Mouse (Mus musculus) heart, embryonic 10.5 days (tissue): ENCODE results near the gene Prkch. TPM values are rescaled to one million over a fixed set of nuclear protein-coding genes. Genes with fewer than 3 reads are reported as not detected.
"Not testable (repeated sequence)": the region's sequence is repeated elsewhere in the genome, so short reads cannot be mapped to it uniquely, and the experiment has no call there.

Experiments
- DNase-seq: peaks from one replicate; pipeline ENCODE4 v3.0.0-alpha.2; 2017; ENCODE audit warnings: low spot score
- H3K27ac ChIP-seq: fragments of 300-500 bp; sonication (generic); 2 replicates; pipeline ENCODE4 v1.5.1; 2016; ENCODE audit warnings: mild to moderate bottlenecking
- H3K27me3 ChIP-seq: fragments of 300-500 bp; sonication (generic); 2 replicates; pipeline ENCODE4 v1.6.1; 2016; ENCODE audit warnings: mild to moderate bottlenecking; ENCODE audit not compliant: poor library complexity, insufficient read depth, severe bottlenecking
- H3K36me3 ChIP-seq: fragments of 300-500 bp; sonication (generic); 2 replicates; pipeline ENCODE4 v1.6.1; 2016; ENCODE audit warnings: mild to moderate bottlenecking, moderate library complexity
- H3K4me1 ChIP-seq: fragments of 300-500 bp; sonication (generic); 2 replicates; pipeline ENCODE4 v1.6.1; 2016; ENCODE audit warnings: mild to moderate bottlenecking
- H3K4me3 ChIP-seq: fragments of 300-500 bp; sonication (generic); 2 replicates; pipeline ENCODE4 v1.5.1; 2016; ENCODE audit warnings: mild to moderate bottlenecking, moderate library complexity
- H3K9me3 ChIP-seq: fragments of 300-500 bp; sonication (generic); 2 replicates; pipeline ENCODE4 v1.6.1; 2016; ENCODE audit warnings: mild to moderate bottlenecking, moderate library complexity
- WGBS: fragments of 180-500 bp; shearing (Covaris S2); methylation state at CpG from one replicate; pipeline ENCODE4 v1.1.7; 2016; 5-methylcytosine and 5-hydroxymethylcytosine counted together
- polyA plus RNA-seq: library from polyadenylated mRNA; unstranded; fragments of >200 nt; fragmentation: Nextera tagmentation; extraction: Ambion mirVana; gene quantifications from 2 replicates; pipeline ENCODE4 v1.2.1, GENCODE M21; 2016

Gene Prkch
- 15.8 and 16.9 TPM in 2 replicates for polyA plus RNA-seq

DNA sequence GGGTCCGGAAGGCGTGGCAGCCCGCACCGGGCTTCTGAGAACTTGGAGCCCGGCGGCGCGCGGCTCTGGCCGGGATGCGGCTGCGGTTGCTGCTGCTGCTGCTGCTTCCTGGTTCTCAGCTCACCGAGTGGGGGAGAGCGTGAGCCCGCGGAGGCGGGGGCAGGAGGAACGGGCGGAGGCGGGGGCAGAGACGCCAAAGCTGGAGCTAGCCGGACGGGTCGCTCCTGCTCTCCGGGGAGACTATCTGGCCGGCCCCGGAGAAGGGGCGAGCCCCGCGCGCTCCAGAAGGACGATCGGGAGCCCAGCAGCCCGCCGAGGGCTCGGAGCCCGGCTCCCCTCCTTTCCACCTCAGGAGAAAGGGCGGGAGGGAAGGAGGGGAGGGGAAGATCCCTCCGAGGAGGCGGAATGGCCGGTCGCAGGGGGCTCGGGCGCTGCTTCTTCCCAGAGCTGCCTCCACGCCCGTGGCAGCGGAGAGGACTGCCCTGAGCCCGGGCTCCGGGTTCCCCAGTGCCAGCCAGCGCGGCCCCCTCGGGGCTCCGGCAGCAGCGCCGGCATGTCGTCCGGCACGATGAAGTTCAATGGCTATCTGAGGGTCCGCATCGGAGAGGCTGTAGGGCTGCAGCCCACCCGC, at the start of gene Prkch:
Prkch (plus strand) TSS at position 187 of the 631 bp plus-strand sequence.
- WGBS = 0% methylated on average over 58 of the region's 61 CpGs
- H3K4me3 ChIP-seq = peak within 1 kb of the TSS; percentile 80
- peak; percentile 89 for DNase-seq
- H3K27ac ChIP-seq = peak within 1 kb of the TSS; percentile 91
- no peaks in the 10 kb centered on the region for H3K9me3 ChIP-seq
- H3K36me3 ChIP-seq = no peaks in the 10 kb centered on the region
- H3K4me1 ChIP-seq = peaks cover 12% of the 10 kb centered on the region
- H3K27me3 ChIP-seq = peaks cover 36% of the 10 kb centered on the region

DNA sequence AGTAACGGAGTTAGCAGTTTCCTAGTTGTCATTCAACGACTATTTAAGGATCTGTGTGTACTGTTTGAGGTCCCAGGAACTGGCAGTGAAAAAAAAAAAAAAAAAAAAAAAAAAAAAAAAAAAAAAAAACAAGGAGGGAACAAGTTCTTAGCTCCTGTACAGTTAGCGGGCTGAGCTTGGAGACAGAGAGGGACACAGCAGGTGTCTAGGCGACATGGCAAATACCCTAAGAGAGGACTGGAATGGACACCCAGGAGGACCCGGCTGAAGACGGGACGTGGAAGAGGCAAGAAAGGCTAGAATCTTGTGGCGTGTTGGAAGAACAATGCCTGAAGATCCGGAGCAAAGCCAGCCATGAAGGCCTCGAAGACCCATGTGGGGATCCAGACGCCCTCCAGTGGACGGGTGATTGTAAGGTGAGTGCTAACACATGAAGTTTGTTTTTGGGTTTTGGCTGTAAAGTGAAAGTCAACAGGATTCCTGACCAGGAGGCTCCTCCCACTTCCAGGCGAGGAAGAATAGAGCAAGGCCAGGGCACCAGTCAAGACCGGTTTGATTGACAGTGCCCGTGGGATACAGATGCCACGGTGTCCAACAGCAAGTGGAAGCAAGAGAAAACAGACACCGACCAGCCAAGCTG, 47.0 kb upstream of the Prkch start:
- Histone ChIP-seq H3K27ac (peak overlapping the region; percentile 67; the same call in 1 of the 2 replicates), H3K9me3 (no peaks in the 10 kb centered on the region), H3K27me3 (peaks cover 14% of the 10 kb centered on the region; the same call in 1 of the 2 replicates), H3K36me3 (no peaks in the 10 kb centered on the region), H3K4me1 (peaks cover 6% of the 10 kb centered on the region; the same call in 1 of the 2 replicates), H3K4me3 (peak overlapping the region; percentile 46)
- no peak for DNase-seq
- WGBS = 20% methylated on average over 17 of the region's 17 CpGs

DNA sequence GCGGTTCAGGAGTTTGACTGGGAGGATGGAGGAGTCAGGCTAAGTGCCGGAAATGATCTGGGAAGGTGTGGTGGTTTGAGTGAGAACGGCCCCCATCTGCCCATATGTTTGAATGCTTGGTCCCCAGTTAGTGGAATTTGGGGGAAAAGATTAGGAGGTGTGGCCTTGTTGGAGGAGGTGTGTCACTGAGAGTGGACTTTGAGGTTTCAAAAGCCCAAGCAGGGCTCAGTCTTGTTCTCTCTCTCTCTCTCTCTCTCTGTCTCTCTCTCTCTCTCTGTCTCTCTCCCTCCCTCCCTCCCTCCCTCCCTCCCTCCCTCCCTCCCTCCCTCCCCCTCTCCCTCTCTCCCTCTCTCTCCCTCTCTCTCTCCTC, 46.5 kb upstream of the Prkch start:
- H3K36me3 ChIP-seq, H3K4me1 ChIP-seq, DNase-seq, H3K27ac ChIP-seq, H3K9me3 ChIP-seq: not testable (repeated sequence)
- 28% methylated on average over 3 of the region's 3 CpGs for WGBS
- Histone ChIP-seq H3K27me3 (peaks cover 19% of the 10 kb centered on the region), H3K4me3 (peak overlapping the region; percentile 46)

DNA sequence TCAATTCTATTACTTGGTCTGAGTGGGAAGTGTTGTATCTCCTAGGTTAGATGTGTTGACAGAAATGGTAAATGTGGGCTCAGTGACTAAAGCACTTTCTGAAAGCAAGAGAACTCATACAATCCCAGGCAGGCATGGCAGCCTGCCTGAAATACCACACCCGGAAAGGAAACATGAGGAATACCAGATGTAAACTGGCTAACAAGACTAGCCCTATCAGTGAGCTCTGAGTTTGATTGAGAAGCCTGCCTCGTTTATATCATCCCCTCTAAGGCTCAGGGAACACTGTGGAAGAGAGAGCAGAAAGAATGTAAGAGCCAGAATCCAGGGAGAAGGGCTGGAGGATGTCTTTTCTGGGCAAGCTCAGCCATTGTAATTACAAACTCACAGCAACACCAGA, 45.4 kb upstream of the Prkch start:
- H3K4me1 ChIP-seq = peaks cover 6% of the 10 kb centered on the region; the same call in 1 of the 2 replicates
- no peak overlapping the region for H3K4me3 ChIP-seq
- WGBS = 25% methylated on average over 2 of the region's 2 CpGs
- H3K27me3 ChIP-seq = peaks cover 29% of the 10 kb centered on the region
- no peaks in the 10 kb centered on the region for H3K36me3 ChIP-seq
- DNase-seq = no peak
- H3K9me3 ChIP-seq = no peaks in the 10 kb centered on the region
- H3K27ac ChIP-seq = no peak overlapping the region

DNA sequence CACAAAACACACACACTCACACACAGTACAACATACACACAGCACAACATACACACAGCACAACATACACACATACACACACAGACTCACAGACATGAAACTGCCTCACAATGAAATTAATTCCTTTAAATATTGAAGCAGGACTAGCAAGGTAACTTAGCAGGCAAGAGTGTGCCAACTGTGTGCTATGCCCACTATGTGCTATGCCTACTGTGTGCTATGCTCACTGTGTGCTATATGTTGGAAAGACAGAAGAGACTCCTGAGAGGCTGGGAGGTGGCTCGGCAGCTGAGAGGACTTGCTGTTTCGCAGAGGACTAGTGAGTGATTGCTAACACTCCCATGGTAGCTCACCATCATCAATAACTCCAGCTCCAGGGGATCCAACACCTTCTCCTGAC, 44.2 kb upstream of the Prkch start:
- peaks cover 42% of the 10 kb centered on the region for H3K27me3 ChIP-seq

DNA sequence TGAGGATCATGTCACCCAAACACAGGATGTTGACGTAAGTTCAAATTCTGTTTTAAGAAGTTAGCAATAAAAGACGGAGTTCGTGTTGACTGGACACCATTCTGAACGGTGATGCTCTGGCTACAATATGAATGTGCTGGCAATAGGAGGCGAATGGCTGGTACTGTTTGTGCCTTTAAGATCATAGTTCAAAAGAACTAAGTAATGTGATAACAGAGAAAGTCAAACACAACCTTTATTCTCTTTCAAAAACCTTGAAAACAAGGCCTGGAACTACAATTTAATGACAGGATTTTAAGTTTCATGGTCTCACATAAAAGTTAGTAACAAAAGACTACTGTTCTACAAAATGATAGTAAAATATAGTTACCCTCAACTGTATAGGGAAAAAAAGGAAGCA, 41.4 kb upstream of the Prkch start:
- DNase-seq = peak; percentile 20
- Histone ChIP-seq H3K27me3 (peaks cover 70% of the 10 kb centered on the region), H3K27ac (no peak overlapping the region), H3K4me3 (no peak overlapping the region), H3K36me3 (no peaks in the 10 kb centered on the region), H3K4me1 (peaks cover 17% of the 10 kb centered on the region), H3K9me3 (no peaks in the 10 kb centered on the region)
- WGBS = 82% methylated on average over 5 of the region's 5 CpGs

More for the DNA sequence above, 44.2 kb upstream of the Prkch start:
- H3K4me1 ChIP-seq = peaks cover 11% of the 10 kb centered on the region
- H3K4me3 ChIP-seq = no peak overlapping the region
- no peak overlapping the region for H3K27ac ChIP-seq
- DNase-seq = no peak
- WGBS = 83% methylated on average over 2 of the region's 2 CpGs
- H3K36me3 ChIP-seq = no peaks in the 10 kb centered on the region
- H3K9me3 ChIP-seq = no peaks in the 10 kb centered on the region

DNA sequence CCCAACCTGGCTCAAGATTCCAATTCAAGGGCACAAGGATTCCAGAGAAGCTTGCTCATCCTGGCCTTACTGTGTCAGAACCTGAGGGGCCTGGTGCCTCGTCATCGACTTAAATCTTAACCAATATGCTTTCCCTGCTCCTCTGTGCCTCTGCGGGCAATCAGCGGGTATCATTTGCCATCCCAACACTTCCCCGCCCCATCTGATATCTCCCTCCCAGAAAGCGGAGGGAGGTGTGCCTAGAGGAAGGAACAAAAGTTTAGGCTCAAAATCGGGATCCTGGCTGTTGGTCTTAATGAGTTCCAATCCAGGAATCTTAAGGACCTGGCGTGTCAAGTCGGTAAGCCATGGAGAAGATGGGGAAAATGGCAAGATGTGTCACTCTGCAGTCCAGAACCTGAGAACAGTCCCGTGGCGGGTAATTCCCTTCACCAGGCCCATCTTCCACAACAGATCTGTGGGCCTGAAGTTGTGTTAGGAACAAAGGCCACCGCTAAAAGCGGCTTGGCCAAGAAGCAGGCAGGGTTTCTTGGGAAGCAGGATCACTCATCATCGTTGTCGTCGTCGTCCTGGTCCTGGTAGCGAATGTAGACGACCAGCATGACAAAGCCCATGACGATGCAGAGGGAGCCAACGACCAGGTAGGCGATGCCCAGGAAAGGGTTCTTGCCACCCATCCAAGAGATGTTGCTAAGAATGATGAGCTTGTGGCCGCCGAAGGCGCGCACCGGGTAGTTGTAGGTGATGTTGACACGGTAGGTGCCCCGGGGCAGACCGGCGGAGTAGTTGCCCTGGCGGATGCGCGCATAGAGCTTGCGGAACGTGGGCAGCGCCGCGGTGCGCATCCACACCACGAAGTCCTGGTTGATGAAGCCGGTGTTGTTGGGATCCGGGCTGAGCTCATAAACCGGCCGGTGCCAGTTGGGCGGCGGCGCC, 39.6 kb upstream of the Prkch start:
- peak overlapping the region; percentile 64 for H3K4me3 ChIP-seq
- no peaks in the 10 kb centered on the region for H3K9me3 ChIP-seq
- DNase-seq = peak; percentile 71
- H3K4me1 ChIP-seq = peaks cover 17% of the 10 kb centered on the region
- H3K27me3 ChIP-seq = peaks cover 87% of the 10 kb centered on the region
- H3K36me3 ChIP-seq = no peaks in the 10 kb centered on the region
- 11% methylated on average over 48 of the region's 48 CpGs for WGBS
- peak overlapping the region; percentile 70; the same call in 1 of the 2 replicates for H3K27ac ChIP-seq

DNA sequence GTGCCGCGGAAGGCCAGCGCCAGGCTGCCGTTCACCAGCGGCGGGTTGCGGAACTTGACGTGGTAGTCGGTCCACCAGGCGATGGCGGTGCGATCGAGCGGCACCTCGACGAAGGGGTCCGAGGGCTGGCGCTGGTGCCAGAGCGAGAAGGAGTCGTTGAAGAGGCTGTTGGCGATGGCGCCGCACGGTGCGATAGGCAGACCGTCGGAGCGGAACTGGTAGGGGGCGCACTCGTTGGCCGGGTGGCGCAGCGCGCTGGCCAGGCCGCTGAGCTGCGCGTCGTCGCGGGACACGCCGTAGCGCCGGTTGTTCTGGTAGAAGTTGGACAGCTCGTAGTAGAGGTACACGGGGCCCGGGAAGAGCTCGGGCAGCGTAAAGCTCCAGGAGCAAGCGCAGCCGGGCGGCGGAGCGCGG, 38.9 kb upstream of the Prkch start:
- Histone ChIP-seq H3K27me3 (peaks cover 93% of the 10 kb centered on the region), H3K36me3 (no peaks in the 10 kb centered on the region), H3K4me3 (peak overlapping the region; percentile 64), H3K27ac (peak overlapping the region; percentile 70), H3K4me1 (peaks cover 17% of the 10 kb centered on the region), H3K9me3 (no peaks in the 10 kb centered on the region)
- WGBS = 2% methylated on average over 55 of the region's 55 CpGs
- no peak for DNase-seq

DNA sequence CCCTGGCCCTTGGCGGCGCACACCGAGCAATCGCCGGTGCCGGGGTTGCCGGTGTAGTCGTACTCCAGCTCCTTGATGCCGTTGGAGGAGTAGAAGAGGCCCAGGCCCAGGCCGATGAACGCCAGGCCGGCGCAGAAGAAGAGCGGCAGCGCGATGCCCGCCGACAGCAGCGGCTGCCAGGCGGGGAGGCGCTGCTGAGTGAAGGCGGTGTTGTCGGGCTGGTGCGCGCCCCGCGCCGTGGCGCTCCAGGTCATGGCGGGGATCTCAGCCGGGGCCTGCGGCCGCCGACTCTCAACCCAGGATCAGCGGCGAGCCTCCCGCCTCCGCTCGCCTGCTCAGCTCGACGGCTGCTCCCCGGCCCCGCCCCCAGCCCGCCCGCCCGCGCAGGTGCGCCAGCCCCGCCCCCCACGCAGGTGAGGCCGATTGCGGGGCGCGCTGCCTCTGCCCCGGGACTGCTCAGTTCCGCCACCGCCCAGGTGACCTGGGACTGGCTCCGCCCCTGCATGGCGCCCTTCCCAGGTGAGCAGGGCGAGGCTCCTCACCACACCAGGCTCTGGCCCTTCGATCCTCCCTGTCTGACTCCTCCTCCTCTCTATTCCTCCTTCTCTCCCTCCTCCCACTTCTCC, 38.4 kb upstream of the Prkch start, which contains the start of gene Tmem30b:
Tmem30b (minus strand) TSS at position 307 of the 626 bp plus-strand sequence.
- Histone ChIP-seq H3K4me1 (peaks cover 17% of the 10 kb centered on the region), H3K27me3 (peaks cover 94% of the 10 kb centered on the region), H3K4me3 (peak within 1 kb of the TSS; percentile 64), H3K27ac (peak within 1 kb of the TSS; percentile 70), H3K9me3 (no peaks in the 10 kb centered on the region), H3K36me3 (no peaks in the 10 kb centered on the region)
- 3% methylated on average over 59 of the region's 61 CpGs for WGBS
- DNase-seq = no peak

DNA sequence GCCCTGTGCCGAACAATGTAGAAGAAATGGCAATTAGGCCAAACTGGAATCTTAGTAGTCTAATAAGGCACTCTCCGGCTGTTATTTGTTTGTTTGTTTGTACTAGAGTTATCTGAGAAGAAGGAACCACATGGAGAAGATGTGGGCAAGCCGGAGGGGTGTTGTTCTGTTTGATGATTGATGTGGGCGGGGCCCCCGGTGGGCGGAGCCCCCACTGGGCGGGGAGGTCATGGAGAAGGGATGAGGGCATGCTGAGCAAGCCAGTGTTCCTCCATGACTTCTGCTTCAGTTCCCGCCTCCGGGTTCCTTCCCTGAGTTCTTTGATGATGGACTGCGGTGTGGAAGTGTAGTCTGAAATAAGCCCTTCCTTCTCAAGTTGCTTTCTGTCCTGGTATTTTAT, 37.0 kb upstream of the Prkch start:
- DNase-seq = no peak
- peaks cover 81% of the 10 kb centered on the region for H3K27me3 ChIP-seq
- 30% methylated on average over 10 of the region's 10 CpGs for WGBS
- H3K4me1 ChIP-seq = peaks cover 17% of the 10 kb centered on the region
- no peaks in the 10 kb centered on the region for H3K36me3 ChIP-seq
- no peaks in the 10 kb centered on the region for H3K9me3 ChIP-seq
- H3K27ac ChIP-seq = no peak overlapping the region
- H3K4me3 ChIP-seq = no peak overlapping the region

DNA sequence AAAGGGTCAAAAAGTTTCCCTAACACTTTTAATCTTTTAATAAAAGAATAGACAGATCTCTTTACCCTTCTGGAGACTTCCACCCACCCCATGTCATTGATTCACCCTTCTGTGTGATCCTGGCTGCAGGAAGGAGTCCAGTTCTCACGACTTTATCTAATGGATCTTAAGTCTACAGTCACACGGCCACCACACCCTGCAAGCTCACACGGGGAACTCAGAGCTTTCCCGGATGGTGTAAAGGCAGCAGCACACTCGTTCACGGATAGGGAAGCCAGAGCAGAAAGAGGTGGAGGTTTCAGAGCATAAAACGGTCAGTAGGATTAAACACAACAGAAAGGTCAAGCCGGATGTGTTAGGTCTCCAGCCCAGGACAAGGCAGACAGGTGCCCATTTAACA, 36.3 kb upstream of the Prkch start:
- H3K4me1 ChIP-seq = peaks cover 17% of the 10 kb centered on the region
- no peaks in the 10 kb centered on the region for H3K9me3 ChIP-seq
- no peak overlapping the region for H3K27ac ChIP-seq
- no peak for DNase-seq
- no peaks in the 10 kb centered on the region for H3K36me3 ChIP-seq
- peaks cover 74% of the 10 kb centered on the region for H3K27me3 ChIP-seq
- H3K4me3 ChIP-seq = no peak overlapping the region
- 60% methylated on average over 8 of the region's 8 CpGs for WGBS

DNA sequence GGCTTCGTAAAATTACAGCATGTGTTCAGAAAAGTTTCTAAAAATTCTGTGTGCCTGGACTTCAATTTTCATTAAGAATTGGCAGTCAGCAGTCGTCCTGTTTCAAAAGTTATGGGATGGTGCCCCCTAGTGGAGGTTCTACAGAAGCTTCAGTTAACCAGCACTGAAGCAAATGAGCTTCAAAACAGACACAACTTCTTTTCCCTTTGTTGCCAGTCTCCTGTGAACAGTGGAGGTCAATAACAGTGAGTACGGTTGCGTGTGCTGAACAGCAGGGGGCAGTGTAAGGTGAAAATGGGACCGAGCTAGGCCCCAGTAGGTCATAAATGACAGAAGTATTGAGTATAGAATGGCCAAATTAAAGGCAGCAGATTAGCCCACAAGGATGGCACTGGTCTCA, 30.4 kb upstream of the Prkch start:
- H3K27ac ChIP-seq = no peak overlapping the region

More for the DNA sequence above, 30.4 kb upstream of the Prkch start:
- Histone ChIP-seq H3K4me1 (no peaks in the 10 kb centered on the region), H3K36me3 (no peaks in the 10 kb centered on the region), H3K9me3 (no peaks in the 10 kb centered on the region), H3K4me3 (no peak overlapping the region), H3K27me3 (peaks cover 15% of the 10 kb centered on the region)
- no peak for DNase-seq
- WGBS = 4% methylated on average over 5 of the region's 5 CpGs
